Mouse (Mus musculus) testis, adult 10 weeks (tissue): ENCODE data around the gene Slc26a5. TPM values are rescaled to one million over a fixed set of nuclear protein-coding genes. Genes with fewer than 3 reads are reported as not detected.

ENCODE experiments used
- polyA plus RNA-seq: library from polyadenylated mRNA; stranded (reverse); fragments of 350-450 nt; fragmentation: Illumina TruSeq; extraction: RNeasy Lipid Tissue Mini Kit (QIAGEN cat#74804); gene quantifications from one replicate; pipeline ENCODE4 v1.2.3, GENCODE M21; 2014; ENCODE audit warnings: low read depth, low replicate concordance

Gene Slc26a5
- 0.13 TPM for polyA plus RNA-seq

GRCm38 (mm10) chr5:21865346-21866107 is at the start of gene Slc26a5:
TSS of gene Slc26a5 (minus strand) at chr5:21865604.

GRCm38 (mm10) chr5:21785053-21785452 is 80.4 kb downstream of the Slc26a5 start, which contains the start of the genes Dnajc2 and Psmc2:
TSS of gene Dnajc2 (minus strand) at chr5:21785251.
TSS of gene Psmc2 (plus strand) at chr5:21785283.

Other genes starting within 250 kb of the Slc26a5 start
- gene Fbxl13, start 220.0 kb downstream of the Slc26a5 start, polyA plus RNA-seq: 264 TPM
- gene Armc10, start 219.8 kb downstream of the Slc26a5 start, polyA plus RNA-seq: 15.8 TPM
- gene Napepld, start 164.2 kb downstream of the Slc26a5 start, polyA plus RNA-seq: 31.7 TPM
- gene Pmpcb, start 128.5 kb downstream of the Slc26a5 start, polyA plus RNA-seq: 551 TPM
- 553 TPM for gene Dnajc2, start 80.4 kb downstream of the Slc26a5 start, polyA plus RNA-seq
- 329 TPM for gene Psmc2, start 80.3 kb downstream of the Slc26a5 start, polyA plus RNA-seq